Mouse (Mus musculus) cerebellum, postnatal 14 days (tissue): Measurements from ENCODE around the gene Gm10309.

Source experiments
- DNase-seq, 2 experiments: peaks; one replicate each; pipeline ENCODE4 v3.0.0; 2021; ENCODE audit warnings: mixed read lengths in 2 of 2

Gene Gm10309

DNA sequence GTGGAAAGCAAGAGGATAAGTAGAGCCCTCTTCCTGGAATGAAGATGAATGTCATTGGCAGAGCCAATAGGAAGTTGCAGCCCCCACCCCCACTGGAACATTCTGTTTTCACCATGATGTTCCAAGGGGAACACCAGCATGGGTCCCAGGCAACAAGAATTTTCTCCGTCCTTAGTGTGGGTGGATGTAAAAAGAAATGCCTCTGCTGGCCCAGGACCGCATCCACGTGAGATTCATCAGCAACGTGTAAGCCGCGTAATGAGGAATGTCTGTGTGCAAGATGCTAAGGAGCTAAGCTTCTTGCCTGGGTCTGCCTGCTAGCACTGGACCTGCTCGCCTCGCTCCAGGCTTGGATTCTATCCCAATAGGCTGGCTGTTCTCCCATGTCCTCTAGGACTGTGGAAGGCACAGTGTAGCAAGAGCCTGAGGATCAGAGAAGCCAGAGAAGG is at the start of gene Gm10309:
Gene Gm10309 (minus strand): TSS at position 50 of the 449 bp plus-strand sequence.
- DNase-seq, result peak; percentile 94

GRCm38 (mm10) chr17:86551995-86552394 is 47.0 kb upstream of the Gm10309 start:
- DNase-seq, result no peak

DNA sequence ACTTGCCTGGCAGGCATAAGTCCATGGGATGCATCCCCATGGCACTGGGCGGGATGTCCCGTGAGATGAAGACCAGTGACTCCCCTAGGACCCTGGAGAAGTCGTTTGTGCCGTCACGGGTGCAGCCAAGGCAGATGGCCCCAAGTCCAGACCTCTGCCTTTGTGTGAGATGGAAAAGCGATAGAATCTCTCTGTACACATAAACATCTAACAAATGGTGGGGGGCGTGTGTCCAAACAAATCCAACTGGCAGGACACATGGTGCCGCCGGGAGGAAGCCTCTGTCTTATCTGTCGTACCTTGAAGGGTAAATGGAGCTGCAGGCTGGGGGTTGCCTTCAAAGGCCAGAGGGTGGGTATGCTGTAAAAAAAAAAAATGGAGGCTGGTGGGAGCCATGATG is 46.5 kb upstream of the Gm10309 start:
- no peak for DNase-seq

GRCm38 (mm10) chr17:86549128-86549527 is 44.1 kb upstream of the Gm10309 start:
- DNase-seq, result no peak

DNA sequence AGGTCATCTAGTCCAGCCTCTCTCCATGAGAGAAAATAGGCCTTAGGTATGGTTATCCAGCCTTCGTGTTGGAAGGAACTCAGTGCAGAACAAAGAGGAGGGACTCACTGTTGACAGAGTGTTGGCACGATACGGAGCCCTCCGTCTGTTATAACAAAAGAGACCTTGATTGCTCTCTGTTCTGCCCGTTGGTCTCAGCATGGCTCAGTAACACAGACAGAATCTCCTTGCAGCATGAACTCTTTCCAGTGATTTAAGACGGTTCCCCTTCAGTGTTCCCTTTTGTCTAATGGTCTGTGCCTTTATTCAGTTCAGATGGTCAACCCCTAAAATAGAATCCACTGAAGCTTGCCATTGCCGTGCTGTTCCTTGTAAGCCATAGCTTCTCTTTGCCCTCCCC is 41.5 kb upstream of the Gm10309 start:
- DNase-seq, result peak; percentile 38 to 48

- DNase-seq, result no peak
Observed at GRCm38 (mm10) chr17:86539881-86540430, 34.9 kb upstream of the Gm10309 start.

DNA sequence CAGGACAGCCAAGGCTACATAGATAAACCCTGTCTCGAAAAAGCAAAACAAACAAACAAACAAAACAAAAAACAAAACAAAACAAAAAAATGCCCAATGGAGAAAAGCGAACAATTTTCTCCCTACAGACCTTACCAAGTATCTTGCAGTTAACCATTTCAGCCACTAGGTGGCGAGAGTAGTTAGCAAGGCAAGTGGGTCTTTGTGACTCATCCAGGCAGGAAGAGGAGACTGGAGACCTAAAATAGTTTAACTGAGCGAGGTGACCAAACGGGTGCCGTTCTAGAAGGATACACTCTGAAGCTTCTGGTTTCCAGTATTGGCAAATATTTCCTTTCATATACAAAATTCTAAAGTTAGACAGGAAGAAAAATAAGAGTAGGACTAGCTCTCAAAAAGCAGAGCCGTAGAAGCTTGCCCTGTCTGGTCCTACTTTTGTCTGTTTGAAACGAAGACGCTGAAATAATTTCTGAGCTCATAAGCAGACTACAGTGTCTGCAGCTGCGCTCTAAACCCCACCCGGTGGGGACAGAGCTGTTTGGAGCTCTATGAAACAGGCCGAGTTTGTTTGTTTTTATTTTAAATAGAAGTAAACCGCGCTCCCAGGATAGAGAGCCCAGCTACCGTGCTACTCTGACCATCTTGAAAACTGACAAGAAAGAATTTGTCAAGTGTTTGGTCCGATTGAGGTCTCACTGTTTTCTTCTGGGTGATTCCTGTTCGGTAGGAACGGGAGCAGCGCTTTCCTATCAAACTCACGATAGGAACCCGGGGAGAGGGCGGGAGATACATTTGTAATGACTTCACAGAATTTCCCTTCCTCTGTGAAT is 31.0 kb upstream of the Gm10309 start:
- DNase-seq, result peak; percentile 89

- peak; percentile 88 to 91 for DNase-seq
Observed at GRCm38 (mm10) chr17:86535096-86535495, 30.1 kb upstream of the Gm10309 start.

DNA sequence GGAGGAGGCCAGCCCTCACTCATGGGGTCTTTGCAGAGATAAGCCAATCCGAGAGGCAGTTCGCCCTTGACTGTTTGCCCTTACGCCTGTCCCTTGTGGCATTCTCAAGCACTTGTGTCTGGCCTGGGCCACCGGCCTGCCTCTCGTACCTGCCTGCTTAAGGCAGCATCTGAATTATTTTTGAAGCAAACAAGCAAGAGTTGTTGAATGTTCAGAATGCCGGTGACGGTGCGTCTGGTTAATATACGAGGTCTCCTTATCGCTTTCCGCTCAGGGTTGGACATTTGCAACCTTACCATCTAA is 28.5 kb upstream of the Gm10309 start:
- no peak for DNase-seq

DNA sequence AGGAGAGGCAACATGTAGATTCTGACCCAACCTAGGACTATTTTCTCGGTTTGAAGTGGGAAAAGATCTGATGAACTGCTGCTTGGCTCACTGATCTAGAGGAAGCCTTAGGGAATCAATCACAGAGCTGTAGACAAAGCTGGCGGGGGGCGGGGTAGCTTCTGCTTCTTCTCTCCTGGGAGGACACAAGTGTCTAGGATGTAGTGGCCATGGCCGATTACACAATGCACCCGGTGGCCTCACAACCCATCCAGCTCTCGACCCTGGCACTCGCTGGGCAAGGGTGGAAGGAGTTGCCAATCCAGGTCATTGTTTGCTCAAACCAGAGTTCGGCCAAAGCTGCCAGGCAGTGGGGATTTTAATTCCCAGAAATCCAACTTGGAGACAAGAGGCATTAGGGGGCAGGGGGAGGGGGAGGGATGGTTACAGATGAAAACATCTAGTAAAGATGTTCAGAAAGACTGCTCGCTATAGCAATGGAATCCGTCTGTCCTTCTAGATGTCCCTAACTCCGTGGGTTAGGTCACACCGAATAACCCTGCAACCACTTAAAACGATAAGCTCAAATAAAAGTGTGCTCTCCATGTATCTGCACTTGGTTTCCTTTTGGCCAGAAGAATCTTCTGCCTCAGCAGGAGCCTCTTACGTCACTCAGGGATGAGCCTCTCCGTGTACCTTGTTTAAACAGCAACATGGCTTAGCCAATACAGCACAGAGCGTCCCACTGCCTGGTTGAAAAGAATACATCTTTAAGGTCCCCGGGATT is 27.9 kb upstream of the Gm10309 start:
- DNase-seq, result peak in 1 of 2 experiments; percentile 26

DNA sequence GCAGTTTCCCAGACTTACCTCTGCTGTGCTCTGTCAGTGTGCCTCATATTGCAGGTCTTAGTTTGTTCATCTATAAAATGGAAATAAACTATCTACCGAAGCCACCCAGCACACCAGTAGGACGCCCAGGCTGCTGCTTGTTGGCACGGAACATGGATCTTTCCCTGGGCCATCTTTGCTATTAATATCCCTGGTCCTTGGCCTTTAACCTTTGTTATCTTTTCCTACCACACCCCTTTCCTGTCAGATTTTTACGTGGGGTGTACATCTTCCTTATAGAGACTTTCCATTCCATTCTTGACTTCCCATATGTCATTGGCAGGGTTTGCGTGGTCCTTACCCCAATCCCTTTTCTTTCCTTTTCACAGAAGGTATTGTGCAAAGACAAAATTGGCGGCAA is 26.2 kb upstream of the Gm10309 start:
- DNase-seq, result no peak

- no peak for DNase-seq
Observed at GRCm38 (mm10) chr17:86529411-86529810, 24.4 kb upstream of the Gm10309 start.

- DNase-seq, result no peak
Observed at GRCm38 (mm10) chr17:86529003-86529402, 24.0 kb upstream of the Gm10309 start.

- DNase-seq, result no peak
Observed at GRCm38 (mm10) chr17:86527298-86527697, 22.3 kb upstream of the Gm10309 start.

DNA sequence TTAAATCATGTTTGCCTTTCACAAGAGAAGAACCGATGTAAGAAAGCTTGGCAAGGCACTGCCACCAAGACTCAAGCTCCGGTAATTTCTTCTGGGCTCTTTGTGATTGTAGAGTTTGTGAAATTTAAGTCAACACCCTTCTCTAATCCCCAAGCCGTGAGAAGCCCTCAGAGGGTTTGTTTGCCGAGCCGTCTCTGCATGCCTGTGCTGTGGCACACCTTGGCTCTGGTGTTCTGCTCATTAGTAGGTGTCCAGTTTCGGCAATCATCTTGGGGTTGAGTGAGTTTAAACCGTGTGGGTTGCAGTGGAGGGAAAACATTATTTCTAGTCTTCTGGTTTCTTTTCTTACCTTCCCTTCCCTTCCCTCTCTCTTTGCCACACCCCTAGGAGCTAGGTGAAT is 21.0 kb upstream of the Gm10309 start:
- no peak for DNase-seq

- peak in 1 of 2 experiments; percentile 41 for DNase-seq
Observed at GRCm38 (mm10) chr17:86525075-86525474, 20.0 kb upstream of the Gm10309 start.

DNA sequence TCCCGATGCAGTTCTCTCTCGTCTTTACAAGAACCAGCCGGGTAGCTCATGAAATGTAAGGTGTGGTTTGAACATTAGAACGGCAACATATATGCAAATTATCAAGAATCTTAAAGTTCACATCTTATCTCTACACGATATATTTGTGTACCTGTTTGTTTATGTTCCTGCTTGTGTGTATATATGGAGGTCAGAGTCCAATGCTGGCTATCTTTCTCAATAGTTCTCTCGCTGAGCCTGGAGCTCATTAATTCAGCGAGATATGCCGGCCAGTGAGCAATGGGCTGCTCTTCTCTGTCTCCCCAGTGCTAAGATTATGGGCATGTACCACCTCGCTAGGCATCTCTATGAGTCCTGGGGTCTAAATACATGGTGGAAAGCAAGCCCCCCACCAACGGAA is 18.8 kb upstream of the Gm10309 start:
- no peak for DNase-seq

- no peak for DNase-seq
Observed at GRCm38 (mm10) chr17:86523374-86523773, 18.3 kb upstream of the Gm10309 start.

GRCm38 (mm10) chr17:86522649-86523048 is 17.6 kb upstream of the Gm10309 start:
- no peak for DNase-seq

GRCm38 (mm10) chr17:86521252-86521651 is 16.2 kb upstream of the Gm10309 start:
- DNase-seq, result peak; percentile 64 to 79

DNA sequence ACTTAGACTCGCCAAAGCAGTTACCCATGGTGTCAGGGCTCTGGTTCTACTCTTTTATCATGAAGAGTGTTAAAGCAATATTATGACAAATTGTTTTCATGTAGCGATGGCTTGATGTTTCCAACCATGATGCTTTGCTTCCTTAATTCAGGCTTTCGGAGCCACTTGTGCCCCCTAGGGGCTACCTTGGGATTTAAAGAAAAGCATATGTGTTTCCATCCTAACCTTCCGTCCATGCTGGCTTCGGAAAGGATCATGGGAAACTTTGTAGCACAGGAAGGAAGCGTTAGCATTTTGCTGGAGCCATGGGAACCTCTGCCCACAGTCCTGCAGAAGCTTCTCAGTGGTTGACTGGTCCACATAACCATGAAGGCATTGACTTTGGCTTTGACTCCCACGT is 13.6 kb upstream of the Gm10309 start:
- DNase-seq, result no peak

DNA sequence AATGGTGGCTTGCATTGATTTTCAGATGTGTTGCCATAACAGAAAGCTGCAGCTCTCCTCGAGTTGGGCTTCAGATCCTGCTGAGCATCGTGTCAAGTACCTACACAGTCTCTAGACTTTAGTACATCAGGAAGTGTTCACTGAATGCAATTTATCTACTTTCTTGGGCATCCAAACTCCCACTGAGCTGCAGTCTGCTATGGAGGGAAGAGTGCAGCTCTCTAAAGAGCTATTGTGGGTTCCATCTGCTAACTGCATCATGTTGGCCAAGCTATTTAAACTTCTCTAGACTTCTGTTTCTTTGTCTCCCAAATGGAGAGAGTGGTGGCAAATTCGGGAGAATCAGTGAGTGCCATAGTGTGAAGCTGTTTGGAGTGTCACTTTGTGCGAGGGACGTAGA is 11.6 kb upstream of the Gm10309 start:
- peak in 1 of 2 experiments; percentile 28 for DNase-seq

GRCm38 (mm10) chr17:86514974-86515620 is 10.1 kb upstream of the Gm10309 start:
- DNase-seq, result no peak
